11 mouse cellular contexts compared by ENCODE assay signal in the genomic region with DNA sequence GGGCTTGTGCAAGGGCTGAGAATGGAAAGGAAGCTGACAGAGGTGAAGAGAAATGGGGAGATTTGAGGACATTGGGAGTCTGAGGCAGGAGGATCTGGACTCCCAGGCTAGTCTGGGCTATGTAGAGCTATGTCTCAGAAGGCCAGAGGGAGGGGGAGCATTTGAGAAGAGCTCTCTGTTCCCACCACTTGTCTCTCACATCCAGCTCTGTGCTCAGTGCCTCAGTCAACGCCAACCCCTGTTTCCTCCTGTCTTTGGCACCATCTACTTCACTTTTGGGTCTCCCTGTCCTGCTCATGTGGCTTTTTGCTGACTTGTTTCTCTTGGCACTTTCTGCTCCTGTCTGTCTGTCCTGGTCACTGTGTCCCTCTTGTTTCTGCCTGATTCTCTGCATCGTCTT. TPM values are rescaled to one million over a fixed set of nuclear protein-coding genes. Genes with fewer than 3 reads are reported as not detected.
DNase-seq lines count a peak whose midpoint lies in the region; ATAC-seq and TF ChIP-seq lines count a peak whose summit lies in the region.
"Had no signal": no experiment of that assay in that cellular context is flagged by ENCODE, and none has a peak within 500 bp of the region (broad histone marks: within the 10 kb centered on the region; RNA-seq: fewer than 3 reads in every experiment).

No protein-coding gene starts in this region.

- no peak for TF ChIP-seq CTCF in gastrocnemius, adult 2 months (IDR thresholded peaks at IDR 0.05)

- H3K9ac ChIP-seq in neural tube, embryonic 11.5 days (ENCODE audit: low read length), result peak overlapping the region; percentile 57
- H3K9ac ChIP-seq in liver, embryonic 11.5 days (ENCODE audit: low read depth, low read length), result no peak overlapping the region
- H3K9ac ChIP-seq: liver, embryonic 14.5 days had no signal

- H3K4me2 ChIP-seq in neural tube, embryonic 11.5 days (ENCODE audit: low read depth), result peak overlapping the region; percentile 42
- peak overlapping the region; percentile 28; the same call in 1 of the 2 replicates for H3K4me2 ChIP-seq in liver, embryonic 11.5 days

- intact Hi-C loops in gastrocnemius, adult 2 months (cut with DNase I), result no loop called here

- H3K4me3 ChIP-seq in gastrocnemius, adult 2 months, result peak overlapping the region; percentile 70
- peak overlapping the region; percentile 9; the same call in 1 of the 2 replicates for H3K4me3 ChIP-seq in neural tube, embryonic 11.5 days (ENCODE audit: low read depth, low read length)
- no peak overlapping the region for H3K4me3 ChIP-seq in liver, embryonic 11.5 days (ENCODE audit: low read depth, low read length)
- H3K4me3 ChIP-seq: erythroblast, embryonic 14.5 days had no signal

- H3K36me3 ChIP-seq in neural tube, embryonic 11.5 days (ENCODE audit: control insufficient read depth, insufficient read depth, low read length), result no peaks in the 10 kb centered on the region
- no peaks in the 10 kb centered on the region for H3K36me3 ChIP-seq in liver, embryonic 11.5 days (ENCODE audit: control insufficient read depth, insufficient read depth, low read length)

- no peaks in the 10 kb centered on the region for H3K27me3 ChIP-seq in neural tube, embryonic 11.5 days (ENCODE audit: control insufficient read depth, insufficient read depth, low read length)
- peaks cover 7% of the 10 kb centered on the region; the same call in 1 of the 2 replicates for H3K27me3 ChIP-seq in liver, embryonic 11.5 days (replicated peaks; ENCODE audit: control insufficient read depth, insufficient read depth, low read length)

- no peak for ATAC-seq in neural tube, embryonic 11.5 days (ENCODE audit: insufficient read depth, low FRiP score, low TSS enrichment)
- no peak for ATAC-seq in liver, embryonic 11.5 days (replicated peaks; ENCODE audit: low FRiP score)

- peaks cover 9% of the 10 kb centered on the region for H3K4me1 ChIP-seq in neural tube, embryonic 11.5 days (ENCODE audit: control insufficient read depth, insufficient read depth, low read length)
- H3K4me1 ChIP-seq in liver, embryonic 11.5 days (replicated peaks; ENCODE audit: control insufficient read depth, insufficient read depth, low read length), result peaks cover 26% of the 10 kb centered on the region

- H3K9me3 ChIP-seq in neural tube, embryonic 11.5 days (ENCODE audit: control insufficient read depth, low read length), result no peaks in the 10 kb centered on the region
- no peaks in the 10 kb centered on the region for H3K9me3 ChIP-seq in liver, embryonic 11.5 days (ENCODE audit: control insufficient read depth, low read length)

- 30% methylated on average over 2 of the region's 2 CpGs for WGBS in neural tube, embryonic 11.5 days
- 40% methylated on average over 2 of the region's 2 CpGs for WGBS in liver, embryonic 11.5 days

- peak overlapping the region; percentile 75 for H3K27ac ChIP-seq in gastrocnemius, adult 2 months
- no peak overlapping the region for H3K27ac ChIP-seq in neural tube, embryonic 11.5 days (ENCODE audit: low read depth, low read length)
- no peak overlapping the region for H3K27ac ChIP-seq in liver, embryonic 11.5 days (ENCODE audit: low read depth, low read length)
- H3K27ac ChIP-seq: liver, embryonic 14.5 days had no signal

- DNase-seq in gastrocnemius, adult 2 months, result no peak
- DNase-seq in gastrocnemius, adult 18-20 months (ENCODE audit: low spot score), result no peak
- DNase-seq in neural tube, embryonic 11.5 days (ENCODE audit: low spot score), result no peak
- no peak for DNase-seq in neural tube, embryonic 10.5 days (ENCODE audit: extremely low spot score, low spot score)
- DNase-seq in liver, embryonic 11.5 days (ENCODE audit: low spot score), result no peak
- DNase-seq in thymus, postnatal 10 days (ENCODE audit: low spot score in 2 of 2), result no peak
- no peak for DNase-seq in testis, postnatal 10 days (ENCODE audit: low spot score)
- DNase-seq in adrenal gland, postnatal 36 days, result no peak
- DNase-seq: adrenal gland, adult 8-10 months had no signal

RNA-seq across cellular contexts. Expression of a gene that starts 0.6 kb away (rescaled TPM):
- total RNA-seq in gastrocnemius, adult 2 months (2021), result 1 to 10 TPM in 1 of 2 experiments, under 1 TPM in 1; 0.50 to 1.9 TPM
- total RNA-seq in gastrocnemius, adult 18-20 months (2021), result 1 to 10 TPM in 1 of 2 experiments, not detected in 1; 3.0 TPM
- polyA plus RNA-seq in neural tube, embryonic 11.5 days (2014; fragmentation: Nextera tagmentation; extraction: Ambion mirVana), result 1.0 and 3.2 TPM in 2 replicates
- 0.44 and 0.78 TPM in 2 replicates for polyA plus RNA-seq in liver, embryonic 11.5 days (2014; fragmentation: Nextera tagmentation; extraction: Ambion mirVana)
- under 1 TPM in 1 of 2 experiments, not detected in 1; 0.43 TPM for total RNA-seq in adrenal gland, postnatal 36 days (2021)
- polyA plus RNA-seq: erythroblast, embryonic 14.5 days had no signal

RNA-seq across cellular contexts. Expression of a gene that starts 0.6 kb away (rescaled TPM):
- not detected for total RNA-seq in gastrocnemius, adult 2 months (2021)
- total RNA-seq in gastrocnemius, adult 18-20 months (2021), result not detected
- polyA plus RNA-seq in neural tube, embryonic 11.5 days (2014; fragmentation: Nextera tagmentation; extraction: Ambion mirVana), result 0.39 and 0.46 TPM in 2 replicates
- polyA plus RNA-seq in liver, embryonic 11.5 days (2014; fragmentation: Nextera tagmentation; extraction: Ambion mirVana), result 0.57 TPM in 1 of 2 replicates, not detected in the other
- under 1 TPM in 1 of 2 experiments, not detected in 1; 0.50 TPM for total RNA-seq in adrenal gland, postnatal 36 days (2021)
- total RNA-seq: adrenal gland, adult 8-10 months had no signal
- polyA plus RNA-seq: erythroblast, embryonic 14.5 days had no signal

RNA-seq across cellular contexts. Expression of a gene that starts 8.1 kb away (rescaled TPM):
- total RNA-seq in gastrocnemius, adult 2 months (2021), result not detected
- not detected for total RNA-seq in gastrocnemius, adult 18-20 months (2021)
- polyA plus RNA-seq in neural tube, embryonic 11.5 days (2014; fragmentation: Nextera tagmentation; extraction: Ambion mirVana), result 1.3 and 1.4 TPM in 2 replicates
- 12.8 and 13.5 TPM in 2 replicates for polyA plus RNA-seq in liver, embryonic 11.5 days (2014; fragmentation: Nextera tagmentation; extraction: Ambion mirVana)
- total RNA-seq in adrenal gland, postnatal 36 days (2021), result not detected
- total RNA-seq: adrenal gland, adult 8-10 months had no signal

RNA-seq across cellular contexts. Expression of a gene that starts 11.3 kb away (rescaled TPM):
- not detected for total RNA-seq in gastrocnemius, adult 2 months (2021)
- not detected for total RNA-seq in gastrocnemius, adult 18-20 months (2021)
- polyA plus RNA-seq in neural tube, embryonic 11.5 days (2014; fragmentation: Nextera tagmentation; extraction: Ambion mirVana), result 1.5 and 2.0 TPM in 2 replicates
- 8.4 and 11.2 TPM in 2 replicates for polyA plus RNA-seq in liver, embryonic 11.5 days (2014; fragmentation: Nextera tagmentation; extraction: Ambion mirVana)
- not detected for total RNA-seq in adrenal gland, postnatal 36 days (2021)
- total RNA-seq: adrenal gland, adult 8-10 months had no signal

RNA-seq across cellular contexts. Expression of a gene that starts 11.8 kb away (rescaled TPM):
- 10 to 100 TPM; 74.2 to 99.7 TPM for total RNA-seq in gastrocnemius, adult 2 months (2021)
- total RNA-seq in gastrocnemius, adult 18-20 months (2021), result 10 to 100 TPM; 85.3 to 87.7 TPM
- polyA plus RNA-seq in neural tube, embryonic 11.5 days (2014; fragmentation: Nextera tagmentation; extraction: Ambion mirVana), result 50.5 and 59.9 TPM in 2 replicates
- polyA plus RNA-seq in liver, embryonic 11.5 days (2014; fragmentation: Nextera tagmentation; extraction: Ambion mirVana), result 71.6 and 79.8 TPM in 2 replicates
- total RNA-seq in adrenal gland, postnatal 36 days (2021), result 10 to 100 TPM; 73.9 to 89.4 TPM
